Mouse (Mus musculus) CH12.LX (cell line): ENCODE measurements around the gene Kif23. TPM values are rescaled to one million over a fixed set of nuclear protein-coding genes. Genes with fewer than 3 reads are reported as not detected.

Experiments
- DNase-seq: peaks from one replicate; pipeline ENCODE4 v3.0.0-alpha.2; 2013; ENCODE audit errors: extremely low read depth
- H3K27ac ChIP-seq: 2 replicates; pipeline ENCODE4 v1.5.1; 2012; ENCODE audit warnings: low read depth, mild to moderate bottlenecking, control low read depth, moderate library complexity; ENCODE audit not compliant: insufficient read depth
- H3K27me3 ChIP-seq: replicated peaks from 2 replicates; pipeline ENCODE3; 2012; ENCODE audit warnings: inconsistent platforms
- H3K36me3 ChIP-seq, 2 experiments: replicated peaks in 1 of 2; 2 replicates each; pipeline versions ENCODE3 to v1.6.1; 2012; ENCODE audit warnings: inconsistent platforms in 1 of 2, low read length in 1 of 2, mild to moderate bottlenecking in 1 of 2, mixed read lengths in 1 of 2, moderate library complexity in 1 of 2; ENCODE audit not compliant: control insufficient read depth in 1 of 2, insufficient read depth in 1 of 2
- H3K4me1 ChIP-seq, 2 experiments: 2 replicates each; pipeline ENCODE4 v1.6.1; 2012; ENCODE audit warnings: inconsistent platforms in 1 of 2, moderate library complexity in 1 of 2; ENCODE audit not compliant: insufficient read depth in 2 of 2, control insufficient read depth in 1 of 2
- H3K4me2 ChIP-seq: 2 replicates; pipeline ENCODE4 v1.6.1; 2012; ENCODE audit warnings: low read depth, mild to moderate bottlenecking, control low read depth; ENCODE audit not compliant: poor library complexity, insufficient read depth, severe bottlenecking
- H3K4me3 ChIP-seq, 3 experiments: fragments of 150-350 bp in 1 of 3; sonication (generic) in 1 of 3; replicated peaks in 1 of 3; 2 replicates each; pipeline versions ENCODE3 to v1.5.1; 2011 to 2012; ENCODE audit warnings: low read depth in 2 of 3, low read length in 2 of 3, mild to moderate bottlenecking in 2 of 3, moderate library complexity in 2 of 3, control low read depth in 1 of 3, improper control_type of control experiment in 1 of 3, inconsistent platforms in 1 of 3, mixed read lengths in 1 of 3; ENCODE audit not compliant: poor library complexity in 1 of 3
- H3K79me2 ChIP-seq: replicated peaks from 2 replicates; pipeline ENCODE4 v1.6.1; 2012; ENCODE audit warnings: mild to moderate bottlenecking, moderate library complexity; ENCODE audit not compliant: control insufficient read depth, poor library complexity, insufficient read depth, severe bottlenecking; ENCODE audit errors: extremely low read depth
- H3K9ac ChIP-seq: 2 replicates; pipeline ENCODE4 v1.6.1; 2012; ENCODE audit warnings: low read depth, mild to moderate bottlenecking, control low read depth, moderate library complexity; ENCODE audit not compliant: insufficient read depth
- H3K9me3 ChIP-seq: replicated peaks from 2 replicates; pipeline ENCODE3; 2012; ENCODE audit warnings: low read length, inconsistent platforms, mixed read lengths
- CHD2 ChIP-seq: IDR thresholded peaks from 2 replicates; pipeline ENCODE4 v1.6.1; 2011; ENCODE audit warnings: low read length, improper control_type of control experiment
- CTCF ChIP-seq, 2 experiments: IDR thresholded peaks in 1 of 2; conservative IDR thresholded peaks in 1 of 2; 2 replicates each; pipeline ENCODE4 v1.5.1; 2011 to 2012; ENCODE audit warnings: low read depth in 2 of 2, low read length in 2 of 2, improper control_type of control experiment in 1 of 2, inconsistent platforms in 1 of 2, mild to moderate bottlenecking in 1 of 2, moderate library complexity in 1 of 2
- E2F4 ChIP-seq: IDR thresholded peaks from 2 replicates; pipeline ENCODE4 v1.6.1; 2011; ENCODE audit warnings: low read depth, low read length, improper control_type of control experiment; ENCODE audit not compliant: insufficient replicate concordance
- ELF1 ChIP-seq: IDR thresholded peaks from 2 replicates; pipeline ENCODE4 v1.6.1; 2014; ENCODE audit warnings: low read depth, mild to moderate bottlenecking, inconsistent platforms, low read length, improper control_type of control experiment
- ETS1 ChIP-seq: conservative IDR thresholded peaks from 2 replicates; pipeline ENCODE4 v1.6.1; 2012; ENCODE audit warnings: low read depth, mild to moderate bottlenecking, inconsistent platforms, low read length, improper control_type of control experiment, moderate library complexity
- HCFC1 ChIP-seq: IDR thresholded peaks from 2 replicates; pipeline ENCODE4 v1.6.1; 2012; ENCODE audit warnings: low read depth, mild to moderate bottlenecking, inconsistent platforms, low read length, improper control_type of control experiment
- JUND ChIP-seq: conservative IDR thresholded peaks from 2 replicates; pipeline ENCODE4 v1.6.1; 2011; ENCODE audit warnings: low read depth, low read length, improper control_type of control experiment
- MAFK ChIP-seq: IDR thresholded peaks from 2 replicates; pipeline ENCODE4 v1.6.1; 2011; ENCODE audit warnings: low read length, improper control_type of control experiment; ENCODE audit not compliant: insufficient replicate concordance
- MAX ChIP-seq: IDR thresholded peaks from 2 replicates; pipeline ENCODE4 v1.6.1; 2011; ENCODE audit warnings: low read length, improper control_type of control experiment
- MEF2A ChIP-seq: IDR thresholded peaks from 2 replicates; pipeline ENCODE4 v1.6.1; 2014; ENCODE audit warnings: low read depth, mild to moderate bottlenecking, inconsistent platforms, low read length, improper control_type of control experiment, borderline replicate concordance
- MXI1 ChIP-seq: IDR thresholded peaks from 2 replicates; pipeline ENCODE4 v1.6.1; 2011; ENCODE audit warnings: mild to moderate bottlenecking, low read depth, low read length, improper control_type of control experiment
- NRF1 ChIP-seq: IDR thresholded peaks from 2 replicates; pipeline ENCODE4 v1.6.1; 2014; ENCODE audit warnings: low read depth, mild to moderate bottlenecking, inconsistent platforms, low read length, improper control_type of control experiment, moderate library complexity
- PAX5 ChIP-seq: IDR thresholded peaks from 2 replicates; pipeline ENCODE4 v1.6.1; 2012; ENCODE audit warnings: low read length, inconsistent platforms, mixed read lengths
- POLR2A ChIP-seq: IDR thresholded peaks from 2 replicates; pipeline ENCODE4 v1.6.1; 2011; ENCODE audit warnings: low read depth, mild to moderate bottlenecking, improper control_type of control experiment, low read length
- RAD21 ChIP-seq: IDR thresholded peaks from 2 replicates; pipeline ENCODE4 v1.6.1; 2011; ENCODE audit warnings: low read depth, mild to moderate bottlenecking, low read length, improper control_type of control experiment, moderate library complexity
- SIN3A ChIP-seq: IDR thresholded peaks from 2 replicates; pipeline ENCODE4 v1.6.1; 2012; ENCODE audit warnings: low read length, improper control_type of control experiment, inconsistent platforms
- SMC3 ChIP-seq: IDR thresholded peaks from 2 replicates; pipeline ENCODE4 v1.6.1; 2011; ENCODE audit warnings: low read depth, low read length, improper control_type of control experiment
- TCF12 ChIP-seq: IDR thresholded peaks from 2 replicates; pipeline ENCODE4 v1.6.1; 2014; ENCODE audit warnings: low read depth, mild to moderate bottlenecking, inconsistent platforms, low read length, improper control_type of control experiment
- UBTF ChIP-seq: IDR thresholded peaks from 2 replicates; pipeline ENCODE4 v1.6.1; 2012; ENCODE audit warnings: low read depth, mild to moderate bottlenecking, inconsistent platforms, low read length, improper control_type of control experiment, moderate library complexity
- USF1 ChIP-seq: IDR thresholded peaks from 2 replicates; pipeline ENCODE4 v1.6.1; 2014; ENCODE audit warnings: low read depth, mild to moderate bottlenecking, inconsistent platforms, low read length, improper control_type of control experiment
- USF2 ChIP-seq: conservative IDR thresholded peaks from 2 replicates; pipeline ENCODE4 v1.6.1; 2011; ENCODE audit warnings: low read depth, low read length, improper control_type of control experiment
- ZKSCAN1 ChIP-seq: IDR thresholded peaks from 2 replicates; pipeline ENCODE4 v1.6.1; 2012; ENCODE audit warnings: low read depth, inconsistent platforms, low read length, improper control_type of control experiment, borderline replicate concordance
- ZMIZ1 ChIP-seq: IDR thresholded peaks from 2 replicates; pipeline ENCODE4 v1.6.1; 2012; ENCODE audit warnings: low read depth, mild to moderate bottlenecking, inconsistent platforms, low read length, improper control_type of control experiment
- dilution Hi-C: fragments of 300-500 bp; cut with MboI; formaldehyde crosslinking; loops from 2 replicates; pipeline ENCODE4 v1.14.3; 2020; ENCODE audit warnings: low sequenced_read_pairs; ENCODE audit not compliant: extremely low pct_unique_long_range_greater_than_20kb, extremely low pct_ligation_motif_present
- in situ Hi-C: fragments of 300-500 bp; cut with MboI; formaldehyde crosslinking; loops from 3 replicates; pipeline ENCODE4 v1.14.3; 2019; ENCODE audit warnings: low sequenced_read_pairs, low pct_ligation_motif_present, low pct_unique_long_range_greater_than_20kb, mixed read lengths
- polyA plus RNA-seq: library from polyadenylated mRNA; unstranded; fragments of >175 nt; gene quantifications from 2 replicates; pipeline ENCODE4 v1.2.1, GENCODE M21; 2012; ENCODE audit warnings: low read depth; ENCODE audit not compliant: insufficient read length
- total RNA-seq, 2 experiments: library from RNA; depleted of rRNA; stranded (reverse); fragments of 300-350 nt in 1 of 2; fragments of >200 nt in 1 of 2; gene quantifications; 2 replicates each; pipeline ENCODE4 v1.2.3; 2012 to 2014

The Kif23 gene
- total and polyA plus RNA-seq, 3 experiments = 50.6 to 133 (median 96.2) TPM

GRCm38 (mm10) chr9:61979983-61980382 lies 33.4 kb upstream of the Kif23 start:
- Histone ChIP-seq H3K79me2 (no peaks in the 10 kb centered on the region), H3K9me3 (peaks cover 2% of the 10 kb centered on the region), H3K36me3 (no peaks in the 10 kb centered on the region), H3K27me3 (no peaks in the 10 kb centered on the region), H3K27ac (no peak overlapping the region), H3K9ac (no peak overlapping the region), H3K4me1 (peaks cover 8 to 35% of the 10 kb centered on the region in 2 experiments), H3K4me3 (no peak overlapping the region), H3K4me2 (no peak overlapping the region)
- DNase-seq = no peak
- dilution Hi-C loops (no loop called here), in situ Hi-C loops (loop anchor here (5.0 kb wide), 1 partner anchor 33 kb away; the partner anchor contains the start of gene Kif23)
- TF ChIP-seq USF2 = no peak
- no peak for TF ChIP-seq SIN3A
- no peak for TF ChIP-seq ZKSCAN1
- TF ChIP-seq ETS1 = no peak
- TF ChIP-seq ELF1 = no peak
- peak; percentile 60 to 68 for TF ChIP-seq CTCF (conservative IDR thresholded peaks at IDR 0.05 in 1 of 2, IDR thresholded peaks at IDR 0.05 in 1 of 2; ENCODE audit: low read depth in 2 of 2, low read length in 2 of 2)
- TF ChIP-seq POLR2A = no peak
- TF ChIP-seq PAX5 = no peak
- TF ChIP-seq SMC3 = peak; percentile 56
- TF ChIP-seq CHD2 = no peak
- no peak for TF ChIP-seq MXI1
- TF ChIP-seq RAD21 = peak; percentile 58
- TF ChIP-seq MEF2A = no peak
- TF ChIP-seq E2F4 = no peak
- no peak for TF ChIP-seq TCF12
- no peak for TF ChIP-seq ZMIZ1
- TF ChIP-seq HCFC1 = no peak
- no peak for TF ChIP-seq MAX
- TF ChIP-seq UBTF = no peak

- Histone ChIP-seq H3K9ac (no peak overlapping the region), H3K27me3 (no peaks in the 10 kb centered on the region), H3K79me2 (no peaks in the 10 kb centered on the region), H3K27ac (no peak overlapping the region), H3K9me3 (peaks cover 2% of the 10 kb centered on the region), H3K36me3 (no peaks in the 10 kb centered on the region), H3K4me1 (peaks cover 3 to 15% of the 10 kb centered on the region in 2 experiments; a peak in 3 of 4 replicates), H3K4me3 (no peak overlapping the region), H3K4me2 (no peak overlapping the region)
- TF ChIP-seq ZKSCAN1 (no peak), JUND (no peak), MAFK (no peak), ETS1 (no peak), MXI1 (no peak), NRF1 (no peak), POLR2A (no peak), ZMIZ1 (no peak), USF1 (no peak), UBTF (no peak)
- DNase-seq = no peak
- dilution Hi-C loops = no loop called here
- in situ Hi-C loops = no loop called here
Observed at GRCm38 (mm10) chr9:61977258-61977945, 30.8 kb upstream of the Kif23 start.
